Mouse (Mus musculus): ENCODE data around the gene Fzr1. TPM values are rescaled to one million over a fixed set of nuclear protein-coding genes. Genes with fewer than 3 reads are reported as not detected.

Fzr1 gene
- total and polyA plus RNA-seq, 3 experiments = 20.7 to 115 TPM; not detected in 1

- Histone ChIP-seq H3K4me1 (ENCODE audit: control insufficient read depth in 1 of 2, insufficient read depth in 2 of 2, low read length in 2 of 2) (peaks cover 11 to 13% of the 10 kb centered on the region in 2 experiments; a peak in 3 of 4 replicates), H3K9ac (ENCODE audit: control insufficient read depth, low read depth, low read length, poor library complexity, severe bottlenecking) (no peak overlapping the region)
- no peak for TF ChIP-seq TCF12 (IDR thresholded peaks at IDR 0.05; ENCODE audit: low read depth, low read length)
- TF ChIP-seq CTCF (IDR thresholded peaks at IDR 0.05 in 2 of 3, conservative IDR thresholded peaks at IDR 0.05 in 1 of 3; ENCODE audit: control insufficient read depth in 1 of 3, insufficient read depth in 1 of 3, low read depth in 2 of 3, low read length in 3 of 3, poor library complexity in 1 of 3, severe bottlenecking in 1 of 3) = no peak
- TF ChIP-seq TBP (IDR thresholded peaks at IDR 0.05; ENCODE audit: low read depth, low read length) = no peak
- no peak for TF ChIP-seq ELF1 (IDR thresholded peaks at IDR 0.05; ENCODE audit: low read depth, low read length)
- TF ChIP-seq MYC (IDR thresholded peaks at IDR 0.05; ENCODE audit: low read depth, low read length) = no peak
- no peak for TF ChIP-seq POLR2A (IDR thresholded peaks at IDR 0.05; ENCODE audit: control insufficient read depth in 1 of 2, insufficient read depth in 1 of 2, low read depth in 1 of 2, low read length in 2 of 2, poor library complexity in 1 of 2)
- no peak for TF ChIP-seq USF2 (IDR thresholded peaks at IDR 0.05; ENCODE audit: borderline replicate concordance in 1 of 2, insufficient read depth in 1 of 2, low read depth in 1 of 2, low read length in 2 of 2)
- no peak for TF ChIP-seq E2F4 (IDR thresholded peaks at IDR 0.05; ENCODE audit: borderline replicate concordance, low read depth, low read length)
Observed at GRCm38 (mm10) chr10:81346453-81347067, 31.8 kb downstream of the Fzr1 start.

GRCm38 (mm10) chr10:81345162-81345534, 33.2 kb downstream of the Fzr1 start:
- no peak for DNase-seq (ENCODE audit: low read depth, low spot score)
- H3K4me1 ChIP-seq (ENCODE audit: control insufficient read depth in 1 of 2, insufficient read depth in 2 of 2, low read length in 2 of 2) = peaks cover 8 to 13% of the 10 kb centered on the region in 2 experiments; a peak in 3 of 4 replicates
- no peak overlapping the region for H3K4me3 ChIP-seq (ENCODE audit: control insufficient read depth in 1 of 2, insufficient read depth in 1 of 2, low read depth in 2 of 2, low read length in 2 of 2)
- H3K27ac ChIP-seq (ENCODE audit: control insufficient read depth, low read depth, low read length) = no peak overlapping the region
- H3K36me3 ChIP-seq (ENCODE audit: control insufficient read depth in 1 of 2, insufficient read depth in 2 of 2, low read length in 2 of 2) = no peaks in the 10 kb centered on the region; a peak in 1 of 4 replicates
- peaks cover 4% of the 10 kb centered on the region; the same call in 1 of the 2 replicates for H3K79me2 ChIP-seq (ENCODE audit: control insufficient read depth, insufficient read depth, low read length, poor library complexity)
- no peaks in the 10 kb centered on the region for H3K27me3 ChIP-seq (ENCODE audit: control insufficient read depth in 1 of 2, insufficient read depth in 2 of 2, low read length in 2 of 2)
- peak; percentile 8; the same call in 1 of the 2 replicates for TF ChIP-seq ETS1 (IDR thresholded peaks at IDR 0.05; ENCODE audit: low read depth, low read length)
- TF ChIP-seq EP300 (IDR thresholded peaks at IDR 0.05; ENCODE audit: low read depth in 1 of 2, low read length in 2 of 2) = peak in 1 of 2 experiments; percentile 22; a peak in 1 of 4 replicates
- TF ChIP-seq CHD2 (IDR thresholded peaks at IDR 0.05; ENCODE audit: low read length) = no peak
- H3K9ac ChIP-seq (ENCODE audit: control insufficient read depth, low read depth, low read length, poor library complexity, severe bottlenecking) = no peak overlapping the region
- H3K9me3 ChIP-seq (replicated peaks; ENCODE audit: insufficient read depth, low read length) = no peaks in the 10 kb centered on the region

More at GRCm38 (mm10) chr10:81346453-81347067, 31.8 kb downstream of the Fzr1 start:
- no peaks in the 10 kb centered on the region for H3K27me3 ChIP-seq (ENCODE audit: control insufficient read depth in 1 of 2, insufficient read depth in 2 of 2, low read length in 2 of 2)
- no peak overlapping the region for H3K4me3 ChIP-seq (ENCODE audit: control insufficient read depth in 1 of 2, insufficient read depth in 1 of 2, low read depth in 2 of 2, low read length in 2 of 2)
- H3K9me3 ChIP-seq (replicated peaks; ENCODE audit: insufficient read depth, low read length) = no peaks in the 10 kb centered on the region
- peaks cover 0 to 3% of the 10 kb centered on the region in 2 experiments; a peak in 2 of 4 replicates for H3K36me3 ChIP-seq (ENCODE audit: control insufficient read depth in 1 of 2, insufficient read depth in 2 of 2, low read length in 2 of 2)
- no peak overlapping the region for H3K27ac ChIP-seq (ENCODE audit: control insufficient read depth, low read depth, low read length)
- peaks cover 4% of the 10 kb centered on the region; the same call in 1 of the 2 replicates for H3K79me2 ChIP-seq (ENCODE audit: control insufficient read depth, insufficient read depth, low read length, poor library complexity)
- no peak for DNase-seq (ENCODE audit: low read depth, low spot score)

GRCm38 (mm10) chr10:81344421-81345161, 33.7 kb downstream of the Fzr1 start:
- Histone ChIP-seq H3K36me3 (ENCODE audit: control insufficient read depth in 1 of 2, insufficient read depth in 2 of 2, low read length in 2 of 2) (no peaks in the 10 kb centered on the region; a peak in 1 of 4 replicates), H3K4me3 (ENCODE audit: control insufficient read depth in 1 of 2, insufficient read depth in 1 of 2, low read depth in 2 of 2, low read length in 2 of 2) (peak overlapping the region in 1 of 2 experiments; percentile 9; a peak in 1 of 4 replicates), H3K4me1 (ENCODE audit: control insufficient read depth in 1 of 2, insufficient read depth in 2 of 2, low read length in 2 of 2) (peaks cover 8 to 11% of the 10 kb centered on the region in 2 experiments; a peak in 3 of 4 replicates), H3K79me2 (ENCODE audit: control insufficient read depth, insufficient read depth, low read length, poor library complexity) (no peaks in the 10 kb centered on the region), H3K9me3 (replicated peaks; ENCODE audit: insufficient read depth, low read length) (no peaks in the 10 kb centered on the region), H3K27me3 (ENCODE audit: control insufficient read depth in 1 of 2, insufficient read depth in 2 of 2, low read length in 2 of 2) (no peaks in the 10 kb centered on the region), H3K9ac (ENCODE audit: control insufficient read depth, low read depth, low read length, poor library complexity, severe bottlenecking) (no peak overlapping the region; the same call in 1 of the 2 replicates), H3K27ac (ENCODE audit: control insufficient read depth, low read depth, low read length) (no peak overlapping the region; the same call in 1 of the 2 replicates)
- peak; percentile 75 for DNase-seq (ENCODE audit: low read depth, low spot score)
- no peak for TF ChIP-seq CHD1 (IDR thresholded peaks at IDR 0.05; ENCODE audit: low read depth, low read length)
- no peak for TF ChIP-seq TBP (IDR thresholded peaks at IDR 0.05; ENCODE audit: low read depth, low read length)
- TF ChIP-seq SMC3 (IDR thresholded peaks at IDR 0.05; ENCODE audit: low read depth, low read length) = peak; percentile 35
- TF ChIP-seq CTCF (IDR thresholded peaks at IDR 0.05 in 2 of 3, conservative IDR thresholded peaks at IDR 0.05 in 1 of 3; ENCODE audit: control insufficient read depth in 1 of 3, insufficient read depth in 1 of 3, low read depth in 2 of 3, low read length in 3 of 3, poor library complexity in 1 of 3, severe bottlenecking in 1 of 3) = peak in 2 of 3 experiments; percentile 33 to 44; a peak in 3 of 6 replicates
- no peak for TF ChIP-seq UBTF (IDR thresholded peaks at IDR 0.05; ENCODE audit: borderline replicate concordance, insufficient read depth, low read depth, low read length)
- no peak for TF ChIP-seq MXI1 (IDR thresholded peaks at IDR 0.05; ENCODE audit: low read depth, low read length)
- no peak for TF ChIP-seq NELFE (IDR thresholded peaks at IDR 0.05; ENCODE audit: low read depth, low read length)
- no peak for TF ChIP-seq ZC3H11A (IDR thresholded peaks at IDR 0.05; ENCODE audit: low read depth, low read length)
- TF ChIP-seq NRF1 (IDR thresholded peaks at IDR 0.05; ENCODE audit: insufficient read depth, low read depth, low read length, poor library complexity, severe bottlenecking) = no peak
- TF ChIP-seq MAX (IDR thresholded peaks at IDR 0.05; ENCODE audit: low read length) = no peak
- no peak for TF ChIP-seq POLR2A (IDR thresholded peaks at IDR 0.05; ENCODE audit: control insufficient read depth in 1 of 2, insufficient read depth in 1 of 2, low read depth in 1 of 2, low read length in 2 of 2, poor library complexity in 1 of 2)
- no peak for TF ChIP-seq SIN3A (IDR thresholded peaks at IDR 0.05; ENCODE audit: low read length)
- no peak for TF ChIP-seq POLR2AphosphoS2 (IDR thresholded peaks at IDR 0.05; ENCODE audit: low read length)
- TF ChIP-seq GATA1 (IDR thresholded peaks at IDR 0.05; ENCODE audit: low read depth, low read length) = 0 out of 2 replicates have a peak, but pooled peaks have one; percentile 18

Measured in MEL (cell line).